Mouse (Mus musculus): ENCODE results near the gene Pde7b.

The Pde7b gene

DNA sequence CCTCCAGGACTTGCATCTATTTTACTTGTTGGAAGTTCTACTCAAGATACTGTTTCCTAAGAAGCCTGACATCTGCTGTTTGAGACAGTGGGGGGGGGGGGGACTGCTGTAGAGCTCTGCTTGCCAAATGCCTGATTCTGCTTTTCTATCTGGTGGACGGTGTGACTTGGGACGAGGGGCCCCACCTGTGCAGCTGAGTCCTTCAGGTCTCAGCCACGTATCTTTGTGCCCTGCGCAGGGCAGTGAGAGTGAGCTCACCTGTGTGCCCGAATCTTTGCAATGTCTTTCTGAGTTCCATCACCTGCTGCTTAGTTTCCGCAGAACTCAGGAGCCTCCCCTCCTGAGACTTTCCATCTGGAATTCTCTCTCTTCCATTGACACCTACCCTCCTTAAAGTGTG is 70.7 kb downstream of the Pde7b start:
- DNase-seq (ENCODE audit: low read depth, low spot score): no peak

DNA sequence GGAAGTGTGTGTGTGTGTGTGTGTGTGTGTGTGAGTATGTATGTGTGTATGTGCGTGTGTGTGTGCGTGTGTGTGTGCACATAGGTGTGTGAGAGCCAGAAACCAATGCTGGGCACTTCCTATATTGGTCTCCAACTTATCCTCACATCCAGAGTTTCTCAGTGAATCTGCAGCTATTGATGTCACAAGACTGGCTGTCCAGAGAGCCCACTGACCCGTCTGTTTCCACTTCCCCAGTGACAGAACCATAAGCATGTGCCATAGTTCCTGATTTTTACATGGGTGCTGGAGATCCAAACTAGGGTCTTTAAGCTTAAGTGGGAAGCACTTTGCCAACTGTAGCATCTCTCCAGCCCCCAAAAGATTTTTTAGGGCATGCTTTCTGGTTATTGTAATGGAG is 71.6 kb downstream of the Pde7b start:
- no peak for DNase-seq (ENCODE audit: low read depth, low spot score)

DNA sequence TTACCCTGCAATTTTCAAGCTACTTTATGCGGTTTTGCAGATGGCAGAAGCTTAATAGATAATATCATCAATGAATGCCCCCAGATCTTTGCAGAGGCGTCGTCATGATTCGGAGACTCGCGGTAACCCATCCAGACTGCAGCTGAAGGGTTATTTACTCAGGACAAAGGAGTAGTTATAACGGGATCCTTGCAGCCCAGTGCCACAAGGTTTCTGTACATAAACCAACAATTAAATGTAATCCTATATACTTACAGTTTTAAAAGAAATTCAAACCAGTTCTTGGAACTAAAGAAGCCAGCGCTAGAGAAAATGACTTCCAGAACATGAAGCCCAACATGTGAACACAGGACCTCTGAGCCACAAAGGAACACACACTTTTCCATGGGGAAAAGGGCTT is 88.5 kb downstream of the Pde7b start:
- no peak for DNase-seq (ENCODE audit: low read depth, low spot score)

DNA sequence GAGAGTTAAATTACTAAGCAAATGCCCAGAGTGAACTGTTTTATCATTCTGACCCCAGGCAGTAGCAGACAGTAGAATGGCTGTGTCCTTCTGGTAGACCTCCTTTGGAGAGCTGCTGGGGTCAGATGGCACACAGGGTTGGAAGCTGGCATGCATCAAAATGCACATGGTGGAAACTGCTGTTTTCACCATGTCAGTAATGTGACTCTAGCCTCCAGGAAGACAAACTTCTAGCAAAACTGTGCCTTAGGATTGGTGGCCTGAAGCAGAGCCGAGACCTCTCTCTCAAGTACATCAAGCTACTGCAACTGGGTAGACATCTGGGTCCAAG is 91.8 kb downstream of the Pde7b start:
- no peak for DNase-seq (ENCODE audit: low read depth, low spot score)

DNA sequence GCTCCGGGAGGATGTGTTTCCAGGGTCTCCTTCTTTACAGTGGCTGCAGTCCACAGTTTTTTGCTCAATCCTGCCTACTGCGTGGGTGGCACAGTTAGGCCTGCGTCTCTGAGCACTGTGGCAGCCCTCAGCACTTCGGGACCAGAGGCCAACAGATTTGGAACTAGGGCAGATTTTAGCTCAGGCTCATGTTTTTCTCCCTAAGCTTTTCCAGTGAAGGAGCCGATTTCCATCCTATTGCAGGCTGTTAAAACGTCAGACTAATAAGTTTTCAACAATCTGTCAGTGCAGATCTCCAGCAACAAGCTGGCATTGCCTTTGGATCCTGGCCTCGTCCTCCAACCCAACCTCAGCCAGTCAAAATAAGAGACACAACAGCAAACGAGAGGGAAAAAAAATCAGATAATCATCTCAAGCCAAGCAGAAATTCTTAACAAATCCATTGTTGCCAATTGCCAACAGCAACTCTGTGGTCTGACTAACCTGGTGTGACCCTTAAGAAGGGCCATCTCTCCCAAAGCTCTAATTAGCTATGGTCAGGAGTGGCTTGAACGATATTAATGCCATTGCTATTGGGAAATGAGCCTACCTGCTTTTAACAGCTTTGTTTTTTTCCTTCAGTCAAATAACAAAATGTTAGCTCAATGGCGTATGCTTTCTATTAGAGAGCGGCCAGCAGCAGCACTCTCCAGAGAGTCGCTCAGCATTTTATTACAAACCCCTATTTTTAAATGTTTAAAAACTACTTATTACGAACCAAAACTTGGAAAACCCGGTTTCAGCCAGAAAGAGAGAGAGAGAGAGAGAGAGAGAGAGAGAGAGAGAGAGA is 92.4 kb downstream of the Pde7b start:
- DNase-seq (ENCODE audit: low read depth, low spot score): no peak

DNA sequence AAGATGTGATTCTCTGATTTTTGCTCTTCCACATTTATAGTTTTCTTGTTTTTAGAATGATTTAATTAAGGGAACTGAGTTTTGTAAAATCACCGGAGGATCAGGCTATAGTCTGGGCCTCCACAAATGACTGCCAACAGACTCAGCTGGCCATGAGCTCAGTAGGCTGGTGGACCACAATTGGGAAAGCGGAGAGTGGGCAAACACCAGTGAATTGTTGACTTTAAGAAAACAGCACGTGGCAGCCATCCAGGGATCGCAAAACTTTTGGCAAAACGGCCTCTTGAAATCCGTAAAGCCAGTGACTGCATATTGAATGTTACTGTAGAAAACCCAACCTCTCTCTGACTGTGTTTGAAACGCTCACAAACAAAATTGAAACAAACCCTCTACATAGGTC is 94.8 kb downstream of the Pde7b start:
- DNase-seq (ENCODE audit: low read depth, low spot score): no peak

DNA sequence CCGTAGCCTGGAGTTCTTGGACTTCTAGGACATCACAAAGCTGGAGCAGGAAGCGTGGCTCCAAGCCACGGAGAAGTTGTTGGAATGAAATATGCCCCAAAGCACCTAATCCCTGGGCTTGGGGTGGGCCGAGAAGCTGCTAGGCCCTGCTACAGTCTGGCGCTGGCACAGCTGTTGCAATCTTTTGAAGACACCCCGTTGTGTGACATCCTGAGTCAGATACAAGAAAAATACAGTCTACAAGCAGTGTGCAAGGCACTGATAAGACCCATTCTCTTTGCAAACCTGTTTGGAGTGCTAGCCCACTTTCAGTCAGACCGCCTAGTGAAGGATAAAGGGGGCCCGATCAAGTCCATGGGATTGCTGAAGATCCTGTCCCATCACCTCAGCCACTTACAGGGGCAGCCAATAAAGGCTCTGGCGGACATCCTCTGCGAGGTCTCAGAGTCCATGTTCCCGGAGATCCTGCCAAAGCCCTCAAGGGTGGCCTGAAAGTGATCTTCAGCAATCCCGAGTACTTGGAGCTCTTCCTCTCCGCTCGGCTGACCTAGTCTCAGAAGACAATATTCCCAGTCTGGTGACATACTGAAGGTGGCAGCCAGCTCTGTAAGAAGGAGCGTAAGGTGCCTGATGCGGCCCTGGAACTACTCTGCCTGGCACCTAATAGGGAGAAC is 99.0 kb downstream of the Pde7b start:
- no peak for DNase-seq (ENCODE audit: low read depth, low spot score)

DNA sequence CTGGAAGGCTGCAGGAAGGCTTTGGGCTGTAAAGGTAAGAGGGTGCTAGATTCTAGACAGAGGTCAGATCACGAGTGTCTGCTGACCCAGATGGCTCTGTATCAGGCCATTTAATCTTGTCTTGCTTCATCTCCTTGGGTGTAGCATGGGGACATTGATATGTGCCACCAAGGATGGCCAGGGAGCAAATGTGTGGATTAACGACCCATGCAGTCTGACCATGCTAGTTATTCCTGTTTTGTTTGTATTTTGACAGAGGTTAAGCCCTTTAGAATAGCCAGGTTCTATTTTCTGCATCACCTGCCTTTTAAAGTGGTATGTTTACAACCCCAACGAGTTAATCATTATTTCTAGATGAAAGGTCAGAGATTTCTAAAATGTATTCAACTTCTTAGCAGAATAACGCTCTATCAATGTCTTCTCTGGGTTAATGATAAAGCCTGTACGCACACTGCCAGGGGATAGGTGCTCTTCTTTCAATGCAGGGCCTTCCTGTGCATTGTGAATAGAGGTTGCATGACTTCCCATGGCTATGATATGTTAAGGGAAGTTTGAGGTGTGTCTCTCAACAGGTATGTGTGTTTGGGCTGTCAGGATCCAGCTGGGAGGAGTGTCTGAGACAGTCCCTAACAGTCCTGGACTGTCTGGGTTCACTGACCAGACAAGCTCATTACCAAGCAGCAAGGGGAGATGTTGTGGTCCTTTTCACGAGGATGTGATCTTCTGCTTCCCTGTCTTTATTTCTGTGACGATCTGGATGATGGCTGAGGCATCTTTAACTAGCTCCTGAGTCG is 103.0 kb downstream of the Pde7b start:
- no peak for DNase-seq (ENCODE audit: low read depth, low spot score)

DNA sequence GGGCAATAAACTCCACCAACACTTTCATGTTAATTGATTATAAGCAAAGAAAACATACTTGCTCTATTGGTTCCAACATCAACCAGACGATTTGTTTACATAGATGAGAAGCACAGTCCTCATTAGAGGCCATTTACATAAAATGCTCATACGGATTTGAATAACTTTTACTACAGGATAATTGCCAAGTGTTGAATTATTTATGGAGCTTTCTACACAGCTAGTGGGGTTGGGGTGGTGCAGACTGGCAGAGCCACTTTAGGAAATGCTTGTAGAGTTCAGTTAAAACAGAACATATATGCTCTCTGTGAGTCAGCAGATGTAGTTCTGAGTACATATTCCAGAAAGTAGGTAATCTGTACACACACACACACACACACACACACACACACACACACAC is 118.9 kb downstream of the Pde7b start:
- DNase-seq (ENCODE audit: low read depth, low spot score): no peak

DNA sequence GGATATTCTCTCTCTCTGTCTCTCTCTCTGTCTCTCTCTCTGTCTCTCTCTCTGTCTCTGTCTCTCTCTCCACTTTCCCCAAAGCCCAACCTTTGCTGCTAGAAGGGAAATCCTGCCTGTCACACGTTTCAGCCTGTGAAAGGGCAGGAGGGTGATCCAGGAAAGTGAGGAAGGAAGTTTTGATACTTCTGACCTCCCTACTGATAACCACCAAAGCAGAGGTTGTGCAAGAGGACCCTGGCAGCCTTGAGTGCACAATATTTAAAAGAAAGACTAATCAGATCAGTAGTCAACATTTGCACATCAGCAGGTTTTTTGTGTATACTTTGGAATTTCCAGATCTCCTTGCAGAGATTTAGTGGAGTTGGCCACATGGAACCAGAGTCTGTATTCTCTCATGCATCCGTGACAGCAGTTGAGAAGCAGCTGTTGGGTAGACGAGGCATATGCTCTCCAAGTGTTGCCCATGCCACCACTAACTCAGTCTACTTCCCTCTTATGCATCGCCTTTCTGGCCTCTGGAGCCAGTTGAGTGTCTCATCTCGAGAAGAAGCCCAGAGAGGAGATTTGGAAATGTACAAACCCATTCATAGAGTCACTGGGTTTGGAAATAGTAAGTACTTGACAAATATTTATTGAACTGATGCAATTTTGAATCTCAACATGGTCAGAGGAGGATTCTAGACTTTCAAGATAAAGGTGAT is 129.6 kb downstream of the Pde7b start:
- no peak for DNase-seq (ENCODE audit: low read depth, low spot score)

DNA sequence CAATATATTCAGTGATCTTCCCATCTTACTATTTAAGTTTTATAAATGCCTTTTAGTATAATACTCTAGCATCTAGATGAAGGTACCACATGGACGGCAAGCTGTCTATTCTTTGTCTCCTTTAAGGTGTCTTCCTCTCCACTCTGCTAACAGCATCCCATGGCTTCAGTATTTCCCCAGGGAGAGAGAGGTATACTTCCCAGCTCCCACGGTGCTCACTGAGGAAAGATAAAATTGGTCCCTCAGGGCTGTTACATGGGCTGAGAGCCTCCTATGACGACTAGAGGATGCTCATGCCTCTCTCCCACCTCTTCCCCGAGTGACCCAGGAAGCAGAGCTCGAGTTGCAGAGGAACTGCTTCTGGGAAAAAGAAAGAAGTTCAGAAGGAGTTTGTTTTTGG is 130.9 kb downstream of the Pde7b start:
- DNase-seq (ENCODE audit: low read depth, low spot score): no peak

DNA sequence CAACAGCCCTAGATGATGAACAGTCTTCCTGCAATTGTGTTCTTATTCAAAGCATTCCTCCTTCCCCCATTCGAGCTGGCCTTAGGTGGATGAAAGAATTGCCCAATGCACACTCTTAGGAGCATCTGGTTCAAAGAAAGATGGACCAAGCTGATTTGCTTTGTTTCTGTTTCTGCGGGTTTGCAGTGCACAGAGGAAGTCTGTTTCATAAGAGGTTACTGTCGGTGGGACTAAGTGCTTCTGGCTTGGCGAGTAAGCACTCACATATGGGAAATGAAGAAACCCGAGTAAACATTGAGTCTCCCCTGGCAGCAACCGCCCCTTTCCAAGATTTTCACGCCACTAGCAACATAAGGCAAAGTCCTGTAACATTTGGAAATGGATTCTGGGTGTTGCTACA is 134.8 kb downstream of the Pde7b start:
- no peak for DNase-seq (ENCODE audit: low read depth, low spot score)

DNA sequence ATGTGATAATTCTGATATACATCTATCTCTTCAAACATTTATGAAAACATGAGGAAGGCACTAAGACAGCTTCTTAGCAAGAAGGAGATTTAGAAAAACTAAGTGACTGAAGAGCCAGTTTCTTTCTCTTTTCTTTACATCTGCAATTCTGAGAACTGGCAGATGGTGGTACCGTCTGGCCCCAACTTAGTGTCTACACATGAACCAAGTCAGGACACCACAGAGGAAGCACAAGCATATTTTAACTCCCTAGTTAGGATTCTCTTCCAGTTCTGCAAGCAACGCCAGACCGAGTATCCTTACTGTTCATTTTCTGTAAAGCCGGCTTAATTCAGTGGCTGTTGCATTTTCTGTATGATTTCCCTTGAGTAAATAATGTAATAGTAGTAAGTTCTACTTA is 138.9 kb downstream of the Pde7b start:
- no peak for DNase-seq (ENCODE audit: low read depth, low spot score)

DNA sequence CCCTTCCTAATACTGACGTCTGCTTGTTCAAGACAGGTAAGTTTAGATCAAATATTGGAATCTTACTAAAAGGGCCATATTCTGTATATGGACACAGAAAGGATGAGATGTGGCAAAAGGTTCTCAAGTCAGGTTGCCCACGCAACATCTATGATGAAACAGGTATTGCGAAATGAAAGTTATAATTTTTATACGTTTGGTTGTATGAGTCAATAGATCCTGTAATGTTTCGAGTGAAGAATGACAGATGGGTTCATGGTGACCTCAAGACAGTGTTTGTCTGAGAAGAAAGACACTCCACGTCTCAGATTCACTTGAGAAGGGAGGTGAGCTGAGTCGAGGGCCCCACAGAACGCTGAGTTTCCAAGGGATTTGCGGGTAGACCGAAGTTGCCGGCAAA is 149.9 kb downstream of the Pde7b start:
- no peak for DNase-seq (ENCODE audit: low read depth, low spot score)

DNA sequence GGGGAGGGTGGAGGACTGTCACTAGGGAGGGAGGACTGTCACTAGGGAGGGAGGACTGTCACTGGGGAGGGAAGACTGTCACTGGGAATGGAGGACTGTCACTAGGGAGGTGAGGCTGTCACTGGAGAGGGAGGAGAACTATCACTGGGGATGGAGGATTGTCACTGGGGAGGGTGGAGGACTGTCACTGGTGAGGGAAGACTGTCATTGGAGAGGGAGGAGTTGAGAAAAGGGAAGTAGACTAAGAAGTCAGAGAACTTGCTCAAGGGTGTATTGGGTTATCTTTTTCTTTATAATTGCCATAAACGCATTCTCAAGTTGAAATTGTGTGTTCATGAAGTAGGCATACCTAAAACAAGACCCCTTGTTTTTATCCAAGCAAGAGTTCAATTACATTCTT is 150.5 kb downstream of the Pde7b start:
- DNase-seq (ENCODE audit: low read depth, low spot score): no peak

DNA sequence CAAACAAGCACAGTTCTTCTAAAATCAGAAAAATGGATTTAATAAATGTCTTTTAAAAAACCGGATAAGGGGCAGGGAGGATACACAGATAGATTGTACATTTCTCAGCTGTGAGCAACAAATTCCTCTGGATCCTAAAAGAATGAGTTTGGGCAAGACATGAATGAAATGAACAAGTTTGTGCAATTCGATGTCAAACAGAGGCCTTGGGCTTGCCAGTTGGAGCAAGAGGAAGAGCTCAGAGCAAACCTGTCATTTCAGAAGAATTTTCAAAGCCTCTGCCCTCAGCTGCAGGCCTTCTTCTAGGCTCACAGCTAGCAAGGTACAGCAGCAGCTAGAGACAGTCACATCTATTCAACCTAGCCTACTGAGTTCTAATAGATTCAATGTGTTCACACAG is 153.4 kb downstream of the Pde7b start:
- DNase-seq (ENCODE audit: low read depth, low spot score): no peak

DNA sequence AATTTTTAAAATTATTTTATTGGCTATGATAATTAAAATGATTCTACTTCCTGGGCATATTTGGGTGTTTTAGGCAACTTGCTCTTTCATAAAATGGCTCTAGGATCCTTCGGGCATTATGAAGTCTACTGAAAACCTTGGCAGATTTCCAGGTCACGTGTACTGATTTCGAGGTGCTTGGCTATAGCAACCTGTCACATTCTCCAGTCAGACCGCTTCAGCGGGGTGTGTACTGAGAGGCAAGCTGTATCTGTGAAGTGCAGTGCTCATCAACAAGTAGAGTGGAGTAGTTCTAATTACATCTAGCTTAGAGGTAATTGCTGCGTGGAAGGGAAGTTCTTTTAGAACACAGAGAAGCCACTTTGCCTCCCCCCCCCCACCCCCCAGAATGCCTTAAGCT is 156.2 kb downstream of the Pde7b start:
- no peak for DNase-seq (ENCODE audit: low read depth, low spot score)

DNA sequence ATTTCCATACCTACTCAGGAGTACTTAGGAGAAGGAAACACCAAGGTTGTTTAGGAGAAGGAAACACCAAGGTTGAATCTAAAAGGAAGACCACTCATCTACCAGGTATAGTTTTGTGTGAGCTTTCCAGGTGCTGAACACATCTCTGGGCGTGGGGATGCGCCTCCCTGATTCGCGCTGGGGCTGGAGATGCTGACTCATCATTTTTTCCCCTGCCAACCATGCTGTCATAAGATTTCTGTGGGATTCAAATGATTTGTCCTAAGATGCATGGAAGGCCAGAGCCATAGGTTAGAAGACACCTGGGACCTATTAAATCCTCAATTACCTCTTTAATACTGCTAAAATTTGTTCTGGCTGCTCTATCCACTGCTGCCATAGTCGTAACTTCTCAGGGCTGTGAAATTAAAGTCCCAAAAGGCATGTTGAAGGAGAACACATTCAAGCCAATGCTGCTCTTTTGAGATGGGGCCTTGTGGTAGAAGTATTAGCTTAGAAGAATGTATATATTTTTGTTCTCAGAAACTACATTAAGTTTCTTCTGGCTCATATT is 157.1 kb downstream of the Pde7b start:
- DNase-seq (ENCODE audit: low read depth, low spot score): no peak

DNA sequence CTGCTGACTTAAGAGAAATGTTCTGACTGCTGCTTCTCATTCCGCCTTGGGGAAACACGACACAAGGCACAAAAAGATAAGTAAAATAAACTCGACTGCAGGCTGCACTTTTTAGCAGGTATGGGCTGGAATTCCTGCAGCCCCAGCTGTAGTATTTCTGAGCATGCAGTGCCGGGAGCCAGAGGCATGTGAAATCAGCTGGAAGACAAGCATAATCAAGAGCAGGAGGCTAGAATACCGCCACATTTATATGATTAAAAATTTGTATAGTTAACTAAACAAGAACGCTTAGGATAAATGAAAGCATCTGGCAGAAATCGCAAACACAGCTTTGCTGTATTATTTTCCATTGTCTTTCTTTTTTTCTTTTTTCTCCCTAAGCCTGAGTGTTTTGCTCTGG is 168.4 kb downstream of the Pde7b start:
- no peak for DNase-seq (ENCODE audit: low read depth, low spot score)

DNA sequence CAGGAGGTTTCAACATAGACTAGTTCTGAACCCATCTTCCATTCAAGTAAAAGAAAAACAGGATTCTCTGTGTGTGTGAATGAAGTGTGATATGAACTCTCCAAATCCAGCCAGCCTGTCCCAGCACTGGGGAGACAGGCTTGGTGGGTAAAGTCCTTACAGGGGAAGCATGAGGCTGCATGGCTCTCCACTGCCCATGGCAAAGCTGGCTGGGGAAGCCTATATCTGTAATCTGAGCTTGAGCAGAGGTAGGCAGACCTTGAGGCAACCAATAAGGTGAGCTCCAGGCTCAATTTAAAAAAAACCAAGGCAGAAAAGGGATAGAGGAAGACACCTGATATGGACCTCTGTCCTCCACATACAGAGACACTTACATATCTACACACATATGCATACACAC is 173.5 kb downstream of the Pde7b start:
- no peak for DNase-seq (ENCODE audit: low read depth, low spot score)

DNA sequence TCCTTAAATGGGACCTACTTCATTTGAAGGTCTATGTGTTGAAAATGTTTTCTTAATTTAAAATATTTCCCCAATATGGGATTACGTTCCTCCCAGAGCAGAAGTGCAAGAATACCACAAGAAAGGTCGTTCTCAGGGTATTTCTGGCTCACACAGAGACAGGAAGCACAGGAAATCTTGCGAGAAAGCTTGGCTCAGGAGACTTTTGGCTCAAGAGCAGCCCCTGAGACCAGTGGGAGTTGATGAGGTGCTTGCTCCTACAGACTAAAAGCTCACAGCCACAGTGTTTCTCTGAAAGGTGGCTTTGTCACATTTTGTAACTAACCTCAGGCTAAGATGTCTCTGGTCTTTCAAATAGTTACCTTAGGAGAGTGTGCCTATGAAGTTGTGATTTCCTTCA is 174.1 kb downstream of the Pde7b start:
- DNase-seq (ENCODE audit: low read depth, low spot score): no peak

DNA sequence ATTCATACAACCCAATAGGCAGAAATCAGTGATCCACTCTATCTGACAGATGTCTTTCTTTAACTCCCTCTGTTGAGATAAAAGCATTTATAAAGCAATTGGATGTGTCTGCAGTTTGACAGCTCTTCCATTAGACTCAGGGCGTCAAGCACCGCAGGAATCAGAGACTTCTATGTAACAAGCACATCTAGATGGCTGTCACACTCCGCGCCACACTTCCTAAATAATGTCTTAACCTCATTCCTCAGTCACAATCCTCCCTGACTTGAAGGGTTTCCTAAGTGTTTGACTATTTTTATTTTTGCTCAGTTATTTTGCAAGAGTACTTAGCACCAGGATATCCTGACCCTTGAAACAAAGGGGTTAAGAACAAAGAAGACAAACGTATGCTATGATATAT is 174.7 kb downstream of the Pde7b start:
- no peak for DNase-seq (ENCODE audit: low read depth, low spot score)
